Mouse (Mus musculus) spleen, adult 12 weeks (tissue): Measurements from ENCODE around the gene Galt.
"Not testable (repeated sequence)": the region's sequence is repeated elsewhere in the genome, so short reads cannot be mapped to it uniquely, and the experiment has no call there.

Experiments used
- DNase-seq: peaks from one replicate; pipeline ENCODE4 v3.0.0; 2022; ENCODE audit warnings: low spot score

Galt gene

GRCm38 (mm10) chr4:41775840-41776239 lies 20.8 kb downstream of the Galt start:
- DNase-seq, result not testable (repeated sequence)

DNA sequence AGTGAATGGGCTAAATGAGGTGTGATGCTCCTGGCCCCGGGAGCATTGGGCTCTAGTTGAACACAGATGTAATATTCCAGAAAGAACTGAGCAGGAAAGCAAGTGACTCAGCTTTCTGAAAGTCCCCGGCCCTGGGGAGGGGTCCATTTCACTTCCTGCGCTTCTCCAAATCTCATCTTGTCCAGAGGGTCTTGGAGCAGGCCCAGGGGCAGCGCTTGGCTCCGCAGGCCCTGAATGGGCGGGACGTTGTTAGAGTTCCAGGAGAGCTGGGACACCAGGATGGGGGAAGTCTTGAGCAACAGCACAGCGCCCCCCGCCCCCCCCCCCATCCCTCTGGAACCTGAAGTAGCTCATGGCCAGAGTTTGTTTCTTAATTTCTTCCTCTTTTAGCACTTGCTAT lies 26.2 kb downstream of the Galt start:
- not testable (repeated sequence) for DNase-seq

- DNase-seq, result not testable (repeated sequence)
These were observed 26.9 kb downstream of the Galt start for GRCm38 (mm10) chr4:41781748-41782485.

DNA sequence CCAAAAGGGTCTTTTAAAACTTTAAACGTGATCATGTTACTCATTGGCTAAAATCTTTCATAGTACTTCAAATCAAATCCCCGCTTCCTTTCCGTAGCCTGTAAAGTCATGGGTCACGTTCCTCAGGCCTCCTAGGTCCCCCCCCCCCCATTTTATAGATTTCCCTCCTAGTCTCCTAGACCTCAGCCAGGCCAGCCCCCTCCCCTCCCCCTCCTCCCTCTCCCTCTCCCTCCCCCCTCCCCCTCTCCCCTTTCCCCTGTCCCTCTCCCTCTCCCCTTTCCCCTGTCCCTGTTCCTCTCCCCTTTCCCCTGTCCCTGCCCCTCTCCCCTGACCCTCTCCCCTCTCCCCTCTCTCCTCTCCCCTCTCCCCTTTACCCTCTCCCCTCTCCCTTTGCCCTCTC lies 27.7 kb downstream of the Galt start:
- DNase-seq, result not testable (repeated sequence)

DNA sequence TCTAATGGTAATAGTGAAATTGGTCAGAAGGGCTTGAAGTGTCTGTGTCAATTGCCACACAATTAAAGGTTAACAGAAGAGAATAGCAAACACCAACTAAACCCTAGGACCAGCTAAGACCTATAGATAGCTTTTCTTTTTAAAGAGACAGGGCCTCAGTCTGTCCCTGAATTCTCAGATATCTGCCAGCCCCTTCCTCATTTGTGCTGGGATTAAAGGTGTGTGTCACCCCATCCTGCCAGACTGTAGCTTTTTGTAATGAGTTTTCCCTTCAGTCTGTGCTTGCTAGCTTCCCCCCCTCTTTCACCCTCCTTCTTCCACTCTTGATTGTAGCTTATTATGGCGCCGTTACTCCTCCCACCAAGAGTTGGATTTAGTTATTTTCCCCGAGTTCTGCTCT lies 28.2 kb downstream of the Galt start:
- not testable (repeated sequence) for DNase-seq
